Mouse (Mus musculus) gastrocnemius, postnatal 10 days (tissue): ENCODE measurements at regions not wholly inside any gene's neighbourhood (a gene's known extent, or its start where the extent isn't known, plus 50 kb on each side); places are given as distances from the start of the nearest gene placed in this dataset.

Experiments used
- DNase-seq: peaks from one replicate; pipeline ENCODE4 v3.0.0; 2021; ENCODE audit warnings: mixed read lengths

- DNase-seq, result no peak
These were observed 1009.7 kb upstream of the Adgrl4 start for GRCm38 (mm10) chr3:150427965-150428364.

DNA sequence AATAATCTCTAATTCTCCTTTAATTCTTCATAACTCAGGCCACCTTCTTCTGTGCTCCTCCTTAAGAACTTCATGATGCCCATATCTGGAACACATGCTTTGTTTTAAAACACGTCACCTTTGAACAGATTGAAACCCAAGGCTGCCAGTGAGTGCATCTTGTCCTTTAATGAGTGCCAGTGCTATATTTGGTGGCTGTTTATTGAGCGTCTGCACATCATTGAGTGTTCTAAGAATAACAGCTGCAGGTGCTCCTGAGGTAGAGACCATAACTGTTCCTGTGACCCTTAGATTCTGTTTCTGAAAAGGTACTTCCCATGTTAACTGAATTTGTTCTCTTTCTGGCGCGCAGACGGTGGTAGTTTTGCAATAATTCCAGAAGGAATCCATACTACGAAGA lies 1006.4 kb upstream of the Adgrl4 start:
- no peak for DNase-seq

- DNase-seq, result no peak
These were observed 1002.5 kb upstream of the Adgrl4 start for GRCm38 (mm10) chr3:150435199-150435598.

- no peak for DNase-seq
These were observed 1001.7 kb upstream of the Adgrl4 start for GRCm38 (mm10) chr3:150435818-150436607.
